Mouse (Mus musculus): Measurements from ENCODE around the gene Fam214a. TPM values are rescaled to one million over a fixed set of nuclear protein-coding genes. Genes with fewer than 3 reads are reported as not detected.

The Fam214a gene
- polyA plus RNA-seq, 1 experiment from 2014 or later, result 6.4 TPM

- no peaks in the 10 kb centered on the region for H3K27me3 ChIP-seq (ENCODE audit: insufficient read depth, low read length)
- TF ChIP-seq CTCF (IDR thresholded peaks at IDR 0.05; ENCODE audit: low read depth) (no peak), EP300 (IDR thresholded peaks at IDR 0.05; ENCODE audit: low read depth) (no peak)
- no peaks in the 10 kb centered on the region for H3K9me3 ChIP-seq (ENCODE audit: low read length)
- no peak overlapping the region for H3K9ac ChIP-seq (replicated peaks)
- no peak overlapping the region for H3K4me2 ChIP-seq (ENCODE audit: low read depth, low read length)
- no peak overlapping the region for H3K4me3 ChIP-seq (ENCODE audit: low read depth, low read length)
- no peaks in the 10 kb centered on the region for H3K4me1 ChIP-seq (ENCODE audit: insufficient read depth)
- no peak for ATAC-seq
- no peak overlapping the region for H3K27ac ChIP-seq (ENCODE audit: low read depth)
- no peaks in the 10 kb centered on the region; the same call in none of the 2 replicates for H3K36me3 ChIP-seq (replicated peaks; ENCODE audit: insufficient read depth, low read length)
- DNase-seq, result no peak
- 69% methylated on average over 6 of the region's 6 CpGs for WGBS (ENCODE audit: insufficient replicate concordance)
Measured at GRCm38 (mm10) chr9:75001006-75001405, 48.3 kb downstream of the Fam214a start.

- Histone ChIP-seq H3K4me1 (ENCODE audit: insufficient read depth) (no peaks in the 10 kb centered on the region), H3K36me3 (replicated peaks; ENCODE audit: insufficient read depth, low read length) (peaks cover under 1% of the 10 kb centered on the region), H3K9me3 (ENCODE audit: low read length) (no peaks in the 10 kb centered on the region), H3K27ac (ENCODE audit: low read depth) (no peak overlapping the region), H3K9ac (replicated peaks) (no peak overlapping the region), H3K4me3 (ENCODE audit: low read depth, low read length) (no peak overlapping the region), H3K27me3 (ENCODE audit: insufficient read depth, low read length) (no peaks in the 10 kb centered on the region), H3K4me2 (ENCODE audit: low read depth, low read length) (no peak overlapping the region)
- no peak for TF ChIP-seq EP300 (IDR thresholded peaks at IDR 0.05; ENCODE audit: low read depth)
- no peak for TF ChIP-seq CTCF (IDR thresholded peaks at IDR 0.05; ENCODE audit: low read depth)
- WGBS (ENCODE audit: insufficient replicate concordance), result 57% methylated on average over 5 of the region's 5 CpGs
- ATAC-seq (no peak), DNase-seq (no peak)
Measured at GRCm38 (mm10) chr9:75001611-75002204, 49.0 kb downstream of the Fam214a start.

- Histone ChIP-seq H3K4me1 (ENCODE audit: insufficient read depth) (no peaks in the 10 kb centered on the region), H3K4me3 (ENCODE audit: low read depth, low read length) (no peak overlapping the region), H3K4me2 (ENCODE audit: low read depth, low read length) (no peak overlapping the region), H3K9me3 (ENCODE audit: low read length) (no peaks in the 10 kb centered on the region), H3K27me3 (ENCODE audit: insufficient read depth, low read length) (no peaks in the 10 kb centered on the region), H3K27ac (ENCODE audit: low read depth) (no peak overlapping the region), H3K36me3 (replicated peaks; ENCODE audit: insufficient read depth, low read length) (peaks cover 5% of the 10 kb centered on the region), H3K9ac (replicated peaks) (no peak overlapping the region)
- no peak for ATAC-seq
- TF ChIP-seq EP300 (IDR thresholded peaks at IDR 0.05; ENCODE audit: low read depth) (no peak), CTCF (IDR thresholded peaks at IDR 0.05; ENCODE audit: low read depth) (no peak)
- 62% methylated on average over 3 of the region's 3 CpGs for WGBS (ENCODE audit: insufficient replicate concordance)
- DNase-seq, result no peak
Measured at GRCm38 (mm10) chr9:75002262-75002661, 49.6 kb downstream of the Fam214a start.

- Histone ChIP-seq H3K9me3 (ENCODE audit: low read length) (no peaks in the 10 kb centered on the region), H3K4me2 (ENCODE audit: low read depth, low read length) (no peak overlapping the region), H3K4me1 (ENCODE audit: insufficient read depth) (no peaks in the 10 kb centered on the region), H3K4me3 (ENCODE audit: low read depth, low read length) (no peak overlapping the region), H3K27ac (ENCODE audit: low read depth) (no peak overlapping the region), H3K27me3 (ENCODE audit: insufficient read depth, low read length) (no peaks in the 10 kb centered on the region), H3K9ac (replicated peaks) (no peak overlapping the region), H3K36me3 (replicated peaks; ENCODE audit: insufficient read depth, low read length) (peaks cover 14% of the 10 kb centered on the region)
- WGBS (ENCODE audit: insufficient replicate concordance), result 85% methylated on average over 10 of the region's 10 CpGs
- DNase-seq (no peak), ATAC-seq (no peak)
- TF ChIP-seq CTCF (IDR thresholded peaks at IDR 0.05; ENCODE audit: low read depth) (no peak), EP300 (IDR thresholded peaks at IDR 0.05; ENCODE audit: low read depth) (no peak)
Measured at GRCm38 (mm10) chr9:75004203-75004602, 51.5 kb downstream of the Fam214a start.

GRCm38 (mm10) chr9:75016591-75016990 lies 63.9 kb downstream of the Fam214a start:
- peaks cover 23% of the 10 kb centered on the region for H3K36me3 ChIP-seq (replicated peaks; ENCODE audit: insufficient read depth, low read length)
- no peaks in the 10 kb centered on the region for H3K27me3 ChIP-seq (ENCODE audit: insufficient read depth, low read length)
- H3K4me3 ChIP-seq (ENCODE audit: low read depth, low read length), result no peak overlapping the region
- H3K4me2 ChIP-seq (ENCODE audit: low read depth, low read length), result no peak overlapping the region
- H3K9ac ChIP-seq (replicated peaks), result no peak overlapping the region
- DNase-seq, result no peak
- 84% methylated on average over 2 of the region's 2 CpGs for WGBS (ENCODE audit: insufficient replicate concordance)
- no peaks in the 10 kb centered on the region for H3K9me3 ChIP-seq (ENCODE audit: low read length)
- no peaks in the 10 kb centered on the region for H3K4me1 ChIP-seq (ENCODE audit: insufficient read depth)
- no peak overlapping the region for H3K27ac ChIP-seq (ENCODE audit: low read depth)
- no peak for ATAC-seq
- TF ChIP-seq EP300 (IDR thresholded peaks at IDR 0.05; ENCODE audit: low read depth) (no peak), CTCF (IDR thresholded peaks at IDR 0.05; ENCODE audit: low read depth) (no peak)

- Histone ChIP-seq H3K27ac (ENCODE audit: low read depth) (no peak overlapping the region), H3K4me2 (ENCODE audit: low read depth, low read length) (no peak overlapping the region), H3K36me3 (replicated peaks; ENCODE audit: insufficient read depth, low read length) (peaks cover 20% of the 10 kb centered on the region), H3K4me3 (ENCODE audit: low read depth, low read length) (no peak overlapping the region), H3K9me3 (ENCODE audit: low read length) (no peaks in the 10 kb centered on the region), H3K9ac (replicated peaks) (no peak overlapping the region), H3K4me1 (ENCODE audit: insufficient read depth) (peaks cover 3% of the 10 kb centered on the region; the same call in 1 of the 2 replicates), H3K27me3 (ENCODE audit: insufficient read depth, low read length) (no peaks in the 10 kb centered on the region)
- DNase-seq, result no peak
- 82% methylated on average over 6 of the region's 6 CpGs for WGBS (ENCODE audit: insufficient replicate concordance)
- ATAC-seq, result no peak
- TF ChIP-seq CTCF (IDR thresholded peaks at IDR 0.05; ENCODE audit: low read depth), result no peak
- no peak for TF ChIP-seq EP300 (IDR thresholded peaks at IDR 0.05; ENCODE audit: low read depth)
Measured at GRCm38 (mm10) chr9:75019181-75019580, 66.5 kb downstream of the Fam214a start.
